Mouse (Mus musculus) duodenum, adult 2 months (tissue): Measurements from ENCODE around the gene Edaradd. TPM values are rescaled to one million over a fixed set of nuclear protein-coding genes. Genes with fewer than 3 reads are reported as not detected.

Experiments used
- polyA plus RNA-seq: library from polyadenylated mRNA; depleted of rRNA; stranded (reverse); fragments of >200 nt; gene quantifications from 2 replicates; pipeline ENCODE4 v1.2.3, GENCODE M21; 2012; ENCODE audit warnings: low replicate concordance; rRNA removed

Edaradd gene
- polyA plus RNA-seq = 0.27 and 0.30 TPM in 2 replicates

GRCm38 (mm10) chr13:12519955-12520584 is at the start of gene Edaradd:
Edaradd (minus strand) TSS chr13:12520438.

GRCm38 (mm10) chr13:12565621-12566390 is 45.6 kb upstream of the Edaradd start, which contains the start of gene Ero1lb:
Ero1lb (plus strand) TSS chr13:12565874.

GRCm38 (mm10) chr13:12464844-12465243 is 55.4 kb downstream of the Edaradd start, which contains the start of gene Lgals8:
Lgals8 (minus strand) TSS chr13:12464944.

Other genes starting within 250 kb of the Edaradd start
- 6.5 and 8.6 TPM in 2 replicates for gene Actn2, start 179.7 kb downstream of the Edaradd start, polyA plus RNA-seq
- gene Heatr1, start 125.4 kb downstream of the Edaradd start, polyA plus RNA-seq = 4.2 and 5.5 TPM in 2 replicates
- gene Lgals8, start 55.5 kb downstream of the Edaradd start, polyA plus RNA-seq = 10.0 and 11.2 TPM in 2 replicates
- gene Ero1lb, start 45.4 kb upstream of the Edaradd start, polyA plus RNA-seq = 8.5 and 8.7 TPM in 2 replicates